ENCODE assay signal across 9 mouse cellular contexts in genomic region chr11:52097596-52097995, GRCm38 (mm10). TPM values are rescaled to one million over a fixed set of nuclear protein-coding genes. Genes with fewer than 3 reads are reported as not detected.
DNase-seq lines count a peak whose midpoint lies in the region; ATAC-seq lines count a peak whose summit lies in the region.
"Had no signal": no experiment of that assay in that cellular context is flagged by ENCODE, and none has a peak within 500 bp of the region (broad histone marks: within the 10 kb centered on the region; RNA-seq: fewer than 3 reads in every experiment).

No protein-coding gene starts in this region.

- 73% methylated on average over 2 of the region's 2 CpGs for WGBS in heart, embryonic 13.5 days
- WGBS in liver, embryonic 16.5 days (ENCODE audit: insufficient replicate concordance) = 74% methylated on average over 2 of the region's 2 CpGs

- H3K27me3 ChIP-seq in erythroblast, embryonic 14.5 days (ENCODE audit: control insufficient read depth) = no peaks in the 10 kb centered on the region
- H3K27me3 ChIP-seq in heart, embryonic 13.5 days (replicated peaks) = no peaks in the 10 kb centered on the region
- no peaks in the 10 kb centered on the region for H3K27me3 ChIP-seq in liver, embryonic 16.5 days (ENCODE audit: control insufficient read depth, insufficient read depth, low read depth, low read length)

- H3K4me1 ChIP-seq in erythroblast, embryonic 14.5 days (ENCODE audit: control insufficient read depth) = peaks cover 42% of the 10 kb centered on the region
- H3K4me1 ChIP-seq in heart, embryonic 13.5 days = peaks cover 38% of the 10 kb centered on the region
- peaks cover 35% of the 10 kb centered on the region for H3K4me1 ChIP-seq in liver, embryonic 16.5 days (ENCODE audit: control insufficient read depth, low read depth, low read length)

- H3K36me3 ChIP-seq in erythroblast, embryonic 14.5 days (ENCODE audit: control insufficient read depth) = peaks cover 23% of the 10 kb centered on the region
- H3K36me3 ChIP-seq in heart, embryonic 13.5 days = peaks cover 3% of the 10 kb centered on the region; the same call in 1 of the 2 replicates
- H3K36me3 ChIP-seq in liver, embryonic 16.5 days (ENCODE audit: control insufficient read depth, insufficient read depth) = no peaks in the 10 kb centered on the region

- peak overlapping the region; percentile 100 for H3K27ac ChIP-seq in heart, embryonic 13.5 days (replicated peaks)
- H3K27ac ChIP-seq in liver, embryonic 16.5 days (ENCODE audit: low read length) = peak overlapping the region; percentile 93

- ATAC-seq in erythroblast, adult 5-6 weeks (replicated peaks; ENCODE audit: low FRiP score, poor library complexity, severe bottlenecking) = no peak
- no peak for ATAC-seq in heart, embryonic 13.5 days (ENCODE audit: extremely low read depth, insufficient number of reproducible peaks, low FRiP score, low TSS enrichment)
- ATAC-seq in liver, embryonic 16.5 days (ENCODE audit: low read depth) = no peak

- peak; percentile 58 for DNase-seq in adrenal gland, postnatal 14 days
- DNase-seq in gastrocnemius, adult 18-20 months (ENCODE audit: low spot score) = no peak
- no peak for DNase-seq in layer of hippocampus, adult 8-10 months (ENCODE audit: low spot score in 2 of 2)
- no peak for DNase-seq in layer of hippocampus, adult 18-20 months (ENCODE audit: low spot score in 2 of 2)

- peak overlapping the region; percentile 83 for H3K9ac ChIP-seq in heart, embryonic 13.5 days
- peak overlapping the region; percentile 74 for H3K9ac ChIP-seq in liver, embryonic 16.5 days (ENCODE audit: low read depth, low read length)

- peak overlapping the region; percentile 97 for H3K4me2 ChIP-seq in heart, embryonic 13.5 days
- H3K4me2 ChIP-seq in liver, embryonic 16.5 days (ENCODE audit: low read depth, low read length) = peak overlapping the region; percentile 91

- peak overlapping the region; percentile 100 for H3K4me3 ChIP-seq in erythroblast, embryonic 14.5 days (replicated peaks)
- H3K4me3 ChIP-seq in heart, embryonic 13.5 days = peak overlapping the region; percentile 77
- H3K4me3 ChIP-seq in liver, embryonic 16.5 days (ENCODE audit: low read depth, low read length) = peak overlapping the region; percentile 87

- H3K9me3 ChIP-seq in erythroblast, embryonic 14.5 days (ENCODE audit: control insufficient read depth, low read length) = no peaks in the 10 kb centered on the region
- H3K9me3 ChIP-seq in heart, embryonic 13.5 days = no peaks in the 10 kb centered on the region
- H3K9me3 ChIP-seq in liver, embryonic 16.5 days (replicated peaks; ENCODE audit: control insufficient read depth, low read length) = no peaks in the 10 kb centered on the region

RNA-seq across cellular contexts. Expression of gene Ppp2ca, which starts 0.9 kb away (rescaled TPM):
- 0.82 and 1.1 TPM in 2 replicates for polyA plus RNA-seq in erythroblast, embryonic 14.5 days (2012)
- total RNA-seq in erythroblast, adult 5-6 weeks (2015; ENCODE audit: low replicate concordance) = 30.4 and 41.4 TPM in 2 replicates
- 47.7 and 48.0 TPM in 2 replicates for total RNA-seq in erythroblast, adult 5-6 weeks (2017; ENCODE audit: low replicate concordance)
- total RNA-seq in adrenal gland, postnatal 14 days (2021) = 75.1 and 78.2 TPM in 2 replicates
- polyA plus RNA-seq in heart, embryonic 13.5 days (2015; fragmentation: Nextera tagmentation; extraction: Ambion mirVana) = 64.2 and 68.9 TPM in 2 replicates
- 26.5 and 26.9 TPM in 2 replicates for polyA plus RNA-seq in liver, embryonic 16.5 days (2015; fragmentation: Nextera tagmentation; extraction: Ambion mirVana)
- 10 to 100 TPM; 38.8 to 50.3 TPM for total RNA-seq in gastrocnemius, adult 18-20 months (2021)
- 100 to 1,000 TPM; 102 to 118 (median 110) TPM for total RNA-seq in layer of hippocampus, adult 8-10 months (2022)
- total RNA-seq in layer of hippocampus, adult 18-20 months (2021) = 100 to 1,000 TPM; 107 to 108 TPM

RNA-seq across cellular contexts. Expression of gene Olfr1373, which starts 47.7 kb away (rescaled TPM):
- polyA plus RNA-seq in erythroblast, embryonic 14.5 days (2012) = not detected in 2 replicates
- not detected in 2 replicates for total RNA-seq in erythroblast, adult 5-6 weeks (2015; ENCODE audit: low replicate concordance)
- total RNA-seq in erythroblast, adult 5-6 weeks (2017; ENCODE audit: low replicate concordance) = not detected in 2 replicates
- not detected in 2 replicates for total RNA-seq in adrenal gland, postnatal 14 days (2021)
- polyA plus RNA-seq in heart, embryonic 13.5 days (2015; fragmentation: Nextera tagmentation; extraction: Ambion mirVana) = not detected in 2 replicates
- not detected in 2 replicates for polyA plus RNA-seq in liver, embryonic 16.5 days (2015; fragmentation: Nextera tagmentation; extraction: Ambion mirVana)
- total RNA-seq in gastrocnemius, adult 18-20 months (2021) = not detected
- not detected for total RNA-seq in layer of hippocampus, adult 8-10 months (2022)
- not detected for total RNA-seq in layer of hippocampus, adult 18-20 months (2021)
- polyA plus RNA-seq: cortical plate, adult 2 months had no signal
